Mouse (Mus musculus) liver, embryonic 13.5 days (tissue): Measurements from ENCODE around the gene Mrpl50. TPM values are rescaled to one million over a fixed set of nuclear protein-coding genes. Genes with fewer than 3 reads are reported as not detected.
"Not testable (repeated sequence)": the region's sequence is repeated elsewhere in the genome, so short reads cannot be mapped to it uniquely, and the experiment has no call there.

ENCODE experiments used
- ATAC-seq: fragments of 200-750 bp; cut with Nextera tagmentation; 2 replicates; pipeline ENCODE4 v1.8.0; 2017; ENCODE audit warnings: low read depth, mild to moderate bottlenecking, moderate number of reproducible peaks, moderate library complexity
- DNase-seq: peaks from one replicate; pipeline ENCODE4 v3.0.0; 2022
- H3K27ac ChIP-seq: fragments of 300-500 bp; sonication (generic); 2 replicates; pipeline ENCODE4 v1.5.1; 2015; ENCODE audit warnings: moderate library complexity, mild to moderate bottlenecking, inconsistent platforms
- H3K27me3 ChIP-seq: fragments of 300-500 bp; sonication (generic); 2 replicates; pipeline ENCODE4 v1.6.1; 2015; ENCODE audit warnings: mild to moderate bottlenecking, inconsistent platforms
- H3K36me3 ChIP-seq: fragments of 300-500 bp; sonication (generic); 2 replicates; pipeline ENCODE4 v1.6.1; 2015; ENCODE audit warnings: mild to moderate bottlenecking, inconsistent platforms
- H3K4me1 ChIP-seq: fragments of 300-500 bp; sonication (generic); replicated peaks from 2 replicates; pipeline ENCODE4 v1.6.1; 2015; ENCODE audit warnings: inconsistent platforms
- H3K4me2 ChIP-seq: fragments of 300-500 bp; sonication (generic); 2 replicates; pipeline ENCODE4 v1.6.1; 2015; ENCODE audit warnings: inconsistent platforms, mild to moderate bottlenecking, moderate library complexity
- H3K4me3 ChIP-seq: fragments of 300-500 bp; sonication (generic); replicated peaks from 2 replicates; pipeline ENCODE4 v1.5.1; 2015; ENCODE audit warnings: mild to moderate bottlenecking, inconsistent platforms
- H3K9ac ChIP-seq: fragments of 300-500 bp; sonication (generic); 2 replicates; pipeline ENCODE4 v1.6.1; 2015; ENCODE audit warnings: mild to moderate bottlenecking, inconsistent platforms
- H3K9me3 ChIP-seq: fragments of 300-500 bp; sonication (generic); replicated peaks from 2 replicates; pipeline ENCODE4 v1.6.1; 2016; ENCODE audit warnings: inconsistent platforms
- WGBS: fragments of 180-500 bp; shearing (Covaris S2); methylation state at CpG from one replicate; pipeline ENCODE4 v1.1.7; 2015; ENCODE audit not compliant: insufficient replicate concordance; 5-methylcytosine and 5-hydroxymethylcytosine counted together
- polyA plus RNA-seq: library from polyadenylated mRNA; unstranded; fragments of >200 nt; fragmentation: Nextera tagmentation; extraction: Ambion mirVana; gene quantifications from 2 replicates; pipeline ENCODE4 v1.2.1, GENCODE M21; 2015

The Mrpl50 gene
- polyA plus RNA-seq, 1 experiment from 2014 or later = 57.8 TPM

GRCm38 (mm10) chr4:49540966-49541365 is 20.1 kb upstream of the Mrpl50 start:
- ATAC-seq = no peak
- Histone ChIP-seq H3K4me1 (no peaks in the 10 kb centered on the region), H3K4me3 (no peak overlapping the region), H3K36me3 (peaks cover 17% of the 10 kb centered on the region), H3K27me3 (no peaks in the 10 kb centered on the region), H3K9me3 (no peaks in the 10 kb centered on the region), H3K4me2 (no peak overlapping the region), H3K9ac (no peak overlapping the region), H3K27ac (no peak overlapping the region)
- DNase-seq = no peak
- WGBS = 57% methylated on average over 3 of the region's 3 CpGs

- Histone ChIP-seq H3K4me3 (no peak overlapping the region), H3K27ac (no peak overlapping the region), H3K9me3 (no peaks in the 10 kb centered on the region), H3K36me3 (peaks cover 17% of the 10 kb centered on the region), H3K4me2 (no peak overlapping the region), H3K9ac (no peak overlapping the region), H3K27me3 (no peaks in the 10 kb centered on the region), H3K4me1 (no peaks in the 10 kb centered on the region)
- DNase-seq (no peak), ATAC-seq (no peak)
- WGBS = 56% methylated on average over 6 of the region's 6 CpGs
Measured at GRCm38 (mm10) chr4:49539665-49540064, 18.8 kb upstream of the Mrpl50 start.

- H3K4me2 ChIP-seq = no peak overlapping the region
- DNase-seq = no peak
- H3K9ac ChIP-seq = no peak overlapping the region
- ATAC-seq = no peak
- H3K9me3 ChIP-seq = no peaks in the 10 kb centered on the region
- peaks cover 15% of the 10 kb centered on the region; the same call in 1 of the 2 replicates for H3K36me3 ChIP-seq
- WGBS = 62% methylated on average over 4 of the region's 4 CpGs
- H3K4me1 ChIP-seq = no peaks in the 10 kb centered on the region
- H3K4me3 ChIP-seq = no peak overlapping the region
- H3K27me3 ChIP-seq = no peaks in the 10 kb centered on the region
- H3K27ac ChIP-seq = no peak overlapping the region
Measured at GRCm38 (mm10) chr4:49536671-49537070, 15.8 kb upstream of the Mrpl50 start.

- Histone ChIP-seq H3K4me3 (no peak overlapping the region), H3K36me3 (peaks cover 20% of the 10 kb centered on the region), H3K4me1 (no peaks in the 10 kb centered on the region), H3K27me3 (no peaks in the 10 kb centered on the region), H3K9ac (no peak overlapping the region), H3K27ac (no peak overlapping the region), H3K9me3 (no peaks in the 10 kb centered on the region), H3K4me2 (no peak overlapping the region)
- DNase-seq (no peak), ATAC-seq (no peak)
- 74% methylated on average over 4 of the region's 4 CpGs for WGBS
Measured at GRCm38 (mm10) chr4:49535675-49536294, 14.9 kb upstream of the Mrpl50 start.

DNA sequence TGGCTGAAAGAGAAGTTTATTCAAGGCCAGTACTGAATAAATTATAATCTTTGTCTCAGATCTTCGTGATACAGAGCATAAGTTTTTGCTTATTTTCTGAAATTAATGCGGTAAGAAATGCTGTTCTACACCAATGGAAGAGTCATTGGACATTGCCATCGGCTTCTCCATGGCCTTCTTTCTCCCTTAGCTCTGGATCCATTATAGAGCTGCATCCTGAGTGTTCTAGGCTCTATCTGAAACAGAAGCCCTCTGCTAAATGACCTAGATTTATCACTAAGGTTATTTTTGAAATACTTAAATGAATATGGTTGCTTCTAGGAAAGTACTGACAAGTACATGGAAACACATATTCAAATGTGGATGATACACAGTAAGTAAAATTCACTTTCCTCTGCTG is 14.1 kb upstream of the Mrpl50 start:
- H3K4me2 ChIP-seq = no peak overlapping the region
- no peaks in the 10 kb centered on the region for H3K9me3 ChIP-seq
- ATAC-seq (no peak), DNase-seq (no peak)
- H3K36me3 ChIP-seq = peaks cover 27% of the 10 kb centered on the region
- no peaks in the 10 kb centered on the region for H3K4me1 ChIP-seq
- no peak overlapping the region for H3K4me3 ChIP-seq
- no peaks in the 10 kb centered on the region for H3K27me3 ChIP-seq
- no peak overlapping the region for H3K27ac ChIP-seq
- H3K9ac ChIP-seq = no peak overlapping the region
- WGBS = 70% methylated on average over 3 of the region's 3 CpGs

DNA sequence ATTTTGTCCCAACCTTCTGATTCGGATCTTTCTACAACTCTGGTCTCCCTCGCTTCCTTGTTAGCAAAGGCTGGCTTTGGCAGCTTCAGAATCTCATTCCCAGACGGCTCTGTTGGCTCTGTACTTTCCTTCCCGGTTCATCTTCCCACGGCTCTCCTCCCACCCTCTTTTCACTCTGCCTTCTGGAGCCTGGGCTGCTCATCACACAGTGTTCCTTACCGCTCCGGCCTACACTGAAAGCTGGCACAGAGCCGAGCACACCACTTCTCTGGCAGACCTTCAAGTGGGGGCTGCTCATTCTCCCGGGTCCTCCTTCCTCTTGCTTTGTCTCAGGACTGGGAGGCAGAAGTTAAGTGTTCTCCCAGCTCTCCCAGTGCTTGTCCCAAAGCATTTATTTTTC is 1.7 kb upstream of the Mrpl50 start:
- 82% methylated on average over 9 of the region's 9 CpGs for WGBS
- no peaks in the 10 kb centered on the region for H3K9me3 ChIP-seq
- peak overlapping the region; percentile 79; the same call in 1 of the 2 replicates for H3K4me2 ChIP-seq
- no peak overlapping the region for H3K27ac ChIP-seq
- no peak for DNase-seq
- 0 out of 2 replicates have a peak overlapping the region, but pooled peaks have one; percentile 82 for H3K4me3 ChIP-seq
- H3K27me3 ChIP-seq = no peaks in the 10 kb centered on the region
- peaks cover 38% of the 10 kb centered on the region for H3K36me3 ChIP-seq
- ATAC-seq = no peak
- H3K9ac ChIP-seq = no peak overlapping the region
- H3K4me1 ChIP-seq = peaks cover 29% of the 10 kb centered on the region

GRCm38 (mm10) chr4:49521346-49521745 is 453 bp upstream of the Mrpl50 start:
- Histone ChIP-seq H3K27ac (no peak overlapping the region), H3K4me1 (peaks cover 35% of the 10 kb centered on the region), H3K9ac (peak overlapping the region; percentile 83), H3K4me3 (peak overlapping the region; percentile 82), H3K9me3 (no peaks in the 10 kb centered on the region), H3K4me2 (peak overlapping the region; percentile 79), H3K27me3 (no peaks in the 10 kb centered on the region), H3K36me3 (peaks cover 41% of the 10 kb centered on the region)
- no peak for DNase-seq
- peak; percentile 25 for ATAC-seq
- under 1% methylated on average over 17 of the region's 17 CpGs for WGBS

- Histone ChIP-seq H3K9ac (peak overlapping the region; percentile 23; the same call in 1 of the 2 replicates), H3K36me3 (peaks cover 36% of the 10 kb centered on the region), H3K4me1 (peaks cover 41% of the 10 kb centered on the region), H3K9me3 (no peaks in the 10 kb centered on the region), H3K27me3 (no peaks in the 10 kb centered on the region), H3K4me2 (peak overlapping the region; percentile 59), H3K27ac (no peak overlapping the region), H3K4me3 (peak overlapping the region; percentile 82)
- WGBS = 54% methylated on average over 5 of the region's 5 CpGs
- DNase-seq (peak; percentile 21), ATAC-seq (no peak)
Measured at GRCm38 (mm10) chr4:49519476-49519875, 1.4 kb downstream of the Mrpl50 start.

DNA sequence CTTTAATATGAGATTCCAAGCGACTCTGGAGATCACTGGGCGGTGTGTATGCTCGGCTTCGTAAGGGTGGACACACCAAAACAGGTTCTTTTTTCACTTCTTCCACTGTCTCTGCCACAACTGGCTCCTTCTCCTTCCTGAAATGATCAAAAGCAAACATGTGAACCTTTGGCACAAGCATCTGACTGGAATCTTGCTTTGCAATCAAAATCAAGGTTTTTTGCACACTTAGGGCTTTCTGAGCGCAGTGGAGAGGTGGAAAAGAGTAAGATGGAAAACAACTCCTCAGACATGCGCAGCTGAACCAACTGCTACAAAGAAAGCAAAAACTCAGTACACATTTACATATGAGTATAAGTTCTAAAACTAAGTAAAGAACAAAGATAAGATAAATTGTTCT is 6.5 kb downstream of the Mrpl50 start:
- Histone ChIP-seq H3K27me3 (no peaks in the 10 kb centered on the region), H3K36me3 (peaks cover 45% of the 10 kb centered on the region), H3K27ac (no peak overlapping the region), H3K4me2 (no peak overlapping the region), H3K4me1 (peaks cover 27% of the 10 kb centered on the region), H3K9ac (no peak overlapping the region), H3K9me3 (no peaks in the 10 kb centered on the region), H3K4me3 (no peak overlapping the region)
- DNase-seq = no peak
- WGBS = 89% methylated on average over 6 of the region's 6 CpGs
- ATAC-seq = no peak

GRCm38 (mm10) chr4:49512636-49513035 is 8.3 kb downstream of the Mrpl50 start:
- Histone ChIP-seq H3K9ac (no peak overlapping the region), H3K9me3 (no peaks in the 10 kb centered on the region), H3K27ac (no peak overlapping the region), H3K4me1 (peaks cover 13% of the 10 kb centered on the region), H3K4me3 (no peak overlapping the region), H3K27me3 (no peaks in the 10 kb centered on the region), H3K36me3 (peaks cover 35% of the 10 kb centered on the region), H3K4me2 (no peak overlapping the region)
- DNase-seq = no peak
- 86% methylated on average over 4 of the region's 4 CpGs for WGBS
- ATAC-seq = no peak

- 83% methylated on average over 1 of the region's 1 CpGs for WGBS
- H3K36me3 ChIP-seq = peaks cover 29% of the 10 kb centered on the region
- H3K9ac ChIP-seq, H3K4me3 ChIP-seq, H3K27me3 ChIP-seq, H3K4me1 ChIP-seq, H3K4me2 ChIP-seq, H3K27ac ChIP-seq, DNase-seq, H3K9me3 ChIP-seq: not testable (repeated sequence)
- peak; percentile 55 for ATAC-seq
Measured at GRCm38 (mm10) chr4:49510236-49510835, 10.6 kb downstream of the Mrpl50 start.

DNA sequence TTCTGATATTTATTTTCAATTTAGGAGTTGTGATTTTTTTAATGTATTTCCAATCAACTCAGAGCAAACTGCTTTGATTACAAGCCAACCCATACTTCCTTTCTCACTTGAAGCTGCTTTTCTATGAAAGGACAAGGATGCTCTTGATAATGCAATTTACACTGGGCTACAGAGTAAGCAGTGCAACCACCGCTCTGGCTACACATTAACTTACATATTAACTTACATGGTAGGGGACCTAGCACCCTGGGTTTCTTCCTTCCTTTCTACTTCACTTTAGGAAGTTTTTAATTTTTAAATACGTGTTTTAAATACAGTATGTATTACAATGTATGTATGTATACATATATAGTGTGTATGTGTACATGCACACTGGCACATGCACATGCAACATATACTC is 11.7 kb downstream of the Mrpl50 start:
- Histone ChIP-seq H3K9me3 (no peaks in the 10 kb centered on the region), H3K27ac (no peak overlapping the region), H3K27me3 (no peaks in the 10 kb centered on the region), H3K4me3 (no peak overlapping the region), H3K36me3 (peaks cover 23% of the 10 kb centered on the region), H3K9ac (no peak overlapping the region), H3K4me2 (no peak overlapping the region), H3K4me1 (peaks cover 7% of the 10 kb centered on the region)
- WGBS = 74% methylated on average over 2 of the region's 2 CpGs
- DNase-seq (no peak), ATAC-seq (peak; percentile 43; the same call in 1 of the 2 replicates)
